Mouse (Mus musculus) liver, embryonic 14.5 days (tissue): ENCODE results near the gene Tbl1xr1. TPM values are rescaled to one million over a fixed set of nuclear protein-coding genes. Genes with fewer than 3 reads are reported as not detected.

Source experiments
- ATAC-seq: fragments of 200-750 bp; cut with Nextera tagmentation; 2 replicates; pipeline ENCODE4 v1.8.0; 2017; ENCODE audit warnings: moderate number of reproducible peaks, mild to moderate bottlenecking, moderate library complexity; ENCODE audit not compliant: insufficient read depth
- DNase-seq, 3 experiments: peaks; one replicate each; pipeline ENCODE4 v3.0.0-alpha.2; 2012 to 2013; ENCODE audit warnings: low read depth in 3 of 3, low spot score in 3 of 3
- H3K27ac ChIP-seq: fragments of 300-500 bp; sonication (generic); 2 replicates; pipeline ENCODE4 v1.5.1; 2014; ENCODE audit warnings: moderate library complexity, mild to moderate bottlenecking, control low read depth, inconsistent platforms
- H3K27me3 ChIP-seq: fragments of 300-500 bp; sonication (generic); 2 replicates; pipeline ENCODE4 v1.6.1; 2014; ENCODE audit warnings: mild to moderate bottlenecking, low read length, moderate library complexity; ENCODE audit not compliant: control insufficient read depth, insufficient read depth
- H3K36me3 ChIP-seq: fragments of 300-500 bp; sonication (generic); replicated peaks from 2 replicates; pipeline ENCODE4 v1.6.1; 2014; ENCODE audit warnings: low read depth; ENCODE audit not compliant: control insufficient read depth, insufficient read depth
- H3K4me1 ChIP-seq, 2 experiments: fragments of 200-500 bp in 1 of 2; fragments of 300-500 bp in 1 of 2; sonication (generic) in 1 of 2; replicated peaks; 2 replicates each; pipeline ENCODE4 v1.6.1; 2012 to 2014; ENCODE audit warnings: antibody characterized with exemption in 1 of 2, inconsistent platforms in 1 of 2, low read length in 1 of 2; ENCODE audit not compliant: control insufficient read depth in 2 of 2, insufficient read depth in 2 of 2
- H3K4me2 ChIP-seq: fragments of 300-500 bp; sonication (generic); 2 replicates; pipeline ENCODE4 v1.6.1; 2014; ENCODE audit warnings: low read depth, mild to moderate bottlenecking, control low read depth, moderate library complexity
- H3K4me3 ChIP-seq, 2 experiments: fragments of 200-500 bp in 1 of 2; fragments of 300-500 bp in 1 of 2; sonication (generic) in 1 of 2; 2 replicates each; pipeline ENCODE4 v1.5.1; 2012 to 2014; ENCODE audit warnings: low read depth in 2 of 2, low read length in 2 of 2, mild to moderate bottlenecking in 2 of 2, control low read depth in 1 of 2, inconsistent platforms in 1 of 2, moderate library complexity in 1 of 2; ENCODE audit not compliant: insufficient read depth in 1 of 2
- H3K9ac ChIP-seq: fragments of 300-500 bp; sonication (generic); replicated peaks from 2 replicates; pipeline ENCODE4 v1.6.1; 2014; ENCODE audit warnings: mild to moderate bottlenecking, control low read depth, moderate library complexity
- H3K9me3 ChIP-seq: fragments of 300-500 bp; sonication (generic); 2 replicates; pipeline ENCODE4 v1.6.1; 2016; ENCODE audit warnings: low read length, mixed read lengths; ENCODE audit not compliant: control insufficient read depth
- CTCF ChIP-seq: IDR thresholded peaks from 2 replicates; pipeline ENCODE4 v1.5.1; 2016; ENCODE audit warnings: antibody characterized with exemption, low read depth, control low read depth
- EP300 ChIP-seq: IDR thresholded peaks from 2 replicates; pipeline ENCODE4 v1.6.1; 2016; ENCODE audit warnings: antibody characterized with exemption, low read depth
- WGBS: fragments of 180-500 bp; shearing (Covaris S2); extraction: QIAGEN DNeasy Blood & Tissue Kit; methylation state at CpG from one replicate; pipeline ENCODE4 v1.1.7; 2014; ENCODE audit not compliant: insufficient replicate concordance; 5-methylcytosine and 5-hydroxymethylcytosine counted together
- polyA plus RNA-seq, 2 experiments: library from polyadenylated mRNA; depleted of rRNA in 1 of 2; stranded (reverse) in 1 of 2; unstranded in 1 of 2; fragments of >200 nt; fragmentation: Nextera tagmentation in 1 of 2; extraction: Ambion mirVana in 1 of 2; gene quantifications; 2 replicates each; pipeline versions ENCODE4 v1.2.1 to v1.2.3; 2012 to 2014

Tbl1xr1 gene
- polyA plus RNA-seq, 2 experiments: 6.5 to 6.7 TPM

- no peaks in the 10 kb centered on the region for H3K9me3 ChIP-seq
- 48% methylated on average over 2 of the region's 2 CpGs for WGBS
- TF ChIP-seq CTCF (no peak), EP300 (no peak)
- H3K9ac ChIP-seq: no peak overlapping the region
- H3K27me3 ChIP-seq: no peaks in the 10 kb centered on the region
- no peak overlapping the region for H3K4me2 ChIP-seq
- H3K4me1 ChIP-seq: peaks cover 0 to under 1% of the 10 kb centered on the region in 2 experiments; a peak in 1 of 4 replicates
- no peak overlapping the region for H3K4me3 ChIP-seq
- H3K36me3 ChIP-seq: no peaks in the 10 kb centered on the region
- ATAC-seq: peak; percentile 47; the same call in 1 of the 2 replicates
- no peak for DNase-seq
- no peak overlapping the region for H3K27ac ChIP-seq
Measured at GRCm38 (mm10) chr3:22156397-22156796, 79.9 kb downstream of the Tbl1xr1 start.

- no peaks in the 10 kb centered on the region for H3K27me3 ChIP-seq
- no peak overlapping the region for H3K4me3 ChIP-seq
- no peaks in the 10 kb centered on the region for H3K36me3 ChIP-seq
- H3K9me3 ChIP-seq: no peaks in the 10 kb centered on the region
- TF ChIP-seq CTCF (no peak), EP300 (no peak)
- no peak for ATAC-seq
- no peak overlapping the region for H3K27ac ChIP-seq
- H3K4me2 ChIP-seq: no peak overlapping the region
- 82% methylated on average over 3 of the region's 3 CpGs for WGBS
- H3K4me1 ChIP-seq: no peaks in the 10 kb centered on the region
- no peak overlapping the region for H3K9ac ChIP-seq
- DNase-seq: no peak
Measured at GRCm38 (mm10) chr3:22162948-22163347, 86.5 kb downstream of the Tbl1xr1 start.

- H3K4me3 ChIP-seq: no peak overlapping the region
- H3K27me3 ChIP-seq: no peaks in the 10 kb centered on the region
- H3K4me2 ChIP-seq: no peak overlapping the region
- DNase-seq (no peak), ATAC-seq (no peak)
- TF ChIP-seq EP300 (no peak), CTCF (no peak)
- H3K36me3 ChIP-seq: no peaks in the 10 kb centered on the region
- H3K4me1 ChIP-seq: no peaks in the 10 kb centered on the region
- H3K27ac ChIP-seq: no peak overlapping the region
- no peaks in the 10 kb centered on the region for H3K9me3 ChIP-seq
- WGBS: 63% methylated on average over 2 of the region's 2 CpGs
- no peak overlapping the region for H3K9ac ChIP-seq
Measured at GRCm38 (mm10) chr3:22167856-22168255, 91.4 kb downstream of the Tbl1xr1 start.

GRCm38 (mm10) chr3:22168432-22168831 lies 92.0 kb downstream of the Tbl1xr1 start:
- ATAC-seq: no peak
- no peaks in the 10 kb centered on the region for H3K36me3 ChIP-seq
- 77% methylated on average over 4 of the region's 4 CpGs for WGBS

GRCm38 (mm10) chr3:22171526-22171925 lies 95.1 kb downstream of the Tbl1xr1 start:
- Histone ChIP-seq H3K27me3 (no peaks in the 10 kb centered on the region), H3K9me3 (no peaks in the 10 kb centered on the region), H3K4me1 (no peaks in the 10 kb centered on the region), H3K4me2 (no peak overlapping the region), H3K4me3 (no peak overlapping the region), H3K36me3 (no peaks in the 10 kb centered on the region), H3K27ac (no peak overlapping the region), H3K9ac (no peak overlapping the region)
- no peak for ATAC-seq
- 84% methylated on average over 8 of the region's 8 CpGs for WGBS
- TF ChIP-seq EP300 (no peak), CTCF (no peak)
- no peak for DNase-seq

More at GRCm38 (mm10) chr3:22168432-22168831, 92.0 kb downstream of the Tbl1xr1 start:
- no peaks in the 10 kb centered on the region for H3K27me3 ChIP-seq
- DNase-seq: no peak
- TF ChIP-seq CTCF (no peak), EP300 (no peak)
- H3K4me2 ChIP-seq: no peak overlapping the region
- no peaks in the 10 kb centered on the region for H3K9me3 ChIP-seq
- no peak overlapping the region for H3K9ac ChIP-seq
- H3K4me1 ChIP-seq: no peaks in the 10 kb centered on the region
- no peak overlapping the region for H3K4me3 ChIP-seq
- H3K27ac ChIP-seq: no peak overlapping the region
